Mouse (Mus musculus) embryonic facial prominence, embryonic 10.5 days (tissue): ENCODE measurements around the gene Yipf1. TPM values are rescaled to one million over a fixed set of nuclear protein-coding genes. Genes with fewer than 3 reads are reported as not detected.

ENCODE experiments used
- DNase-seq: peaks from one replicate; pipeline ENCODE4 v3.0.0-alpha.2; 2017; ENCODE audit warnings: low spot score
- H3K27ac ChIP-seq: fragments of 300-500 bp; sonication (generic); replicated peaks from 2 replicates; pipeline ENCODE4 v1.5.1; 2016; ENCODE audit warnings: mild to moderate bottlenecking
- H3K27me3 ChIP-seq: fragments of 300-500 bp; sonication (generic); replicated peaks from 2 replicates; pipeline ENCODE4 v1.6.1; 2016; ENCODE audit warnings: low read depth, mild to moderate bottlenecking; ENCODE audit not compliant: poor library complexity, severe bottlenecking
- H3K36me3 ChIP-seq: fragments of 300-500 bp; sonication (generic); replicated peaks from 2 replicates; pipeline ENCODE4 v1.6.1; 2016; ENCODE audit warnings: mild to moderate bottlenecking, moderate library complexity
- H3K4me1 ChIP-seq: fragments of 300-500 bp; sonication (generic); 2 replicates; pipeline ENCODE4 v1.6.1; 2016
- H3K4me3 ChIP-seq: fragments of 300-500 bp; sonication (generic); 2 replicates; pipeline ENCODE4 v1.5.1; 2016; ENCODE audit warnings: mild to moderate bottlenecking, moderate library complexity
- H3K9me3 ChIP-seq: fragments of 300-500 bp; sonication (generic); 2 replicates; pipeline ENCODE4 v1.6.1; 2016; ENCODE audit warnings: mild to moderate bottlenecking
- WGBS: fragments of 180-500 bp; shearing (Covaris S2); methylation state at CpG from one replicate; pipeline ENCODE4 v1.1.7; 2016; 5-methylcytosine and 5-hydroxymethylcytosine counted together
- polyA plus RNA-seq: library from polyadenylated mRNA; unstranded; fragments of >200 nt; fragmentation: Nextera tagmentation; extraction: Ambion mirVana; gene quantifications from 2 replicates; pipeline ENCODE4 v1.2.1, GENCODE M21; 2016

Yipf1 gene
- polyA plus RNA-seq, 1 experiment from 2014 or later: 39.5 TPM

DNA sequence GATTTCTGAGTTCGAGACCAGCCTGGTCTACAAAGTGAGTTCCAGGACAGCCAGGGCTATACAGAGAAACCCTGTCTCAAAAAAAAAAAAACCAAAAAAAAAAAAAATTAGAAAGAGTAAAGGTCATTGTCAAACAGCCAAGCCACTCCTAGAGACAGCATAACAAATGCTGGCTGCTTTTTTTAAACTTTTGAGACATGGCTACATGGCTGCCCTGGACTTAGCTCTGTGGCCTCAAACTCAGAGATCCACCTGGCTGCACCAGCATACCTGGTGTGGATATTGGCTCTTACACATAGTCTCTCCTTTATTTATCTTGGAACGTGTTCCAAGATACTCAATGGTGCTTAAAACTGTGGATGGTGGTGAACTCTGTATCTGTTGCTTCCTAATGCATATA is 74.1 kb downstream of the Yipf1 start:
- Histone ChIP-seq H3K4me1 (no peaks in the 10 kb centered on the region), H3K36me3 (peaks cover 99% of the 10 kb centered on the region), H3K27me3 (no peaks in the 10 kb centered on the region), H3K4me3 (no peak overlapping the region), H3K9me3 (no peaks in the 10 kb centered on the region), H3K27ac (no peak overlapping the region)
- no peak for DNase-seq
- 96% methylated on average over 2 of the region's 2 CpGs for WGBS

- DNase-seq: no peak
- no peak overlapping the region for H3K4me3 ChIP-seq
- no peaks in the 10 kb centered on the region for H3K9me3 ChIP-seq
- no peaks in the 10 kb centered on the region for H3K27me3 ChIP-seq
- H3K4me1 ChIP-seq: no peaks in the 10 kb centered on the region
- 94% methylated on average over 3 of the region's 3 CpGs for WGBS
- no peak overlapping the region for H3K27ac ChIP-seq
- H3K36me3 ChIP-seq: peaks cover 99% of the 10 kb centered on the region
These were observed 75.2 kb downstream of the Yipf1 start for GRCm38 (mm10) chr4:107389345-107389744.

DNA sequence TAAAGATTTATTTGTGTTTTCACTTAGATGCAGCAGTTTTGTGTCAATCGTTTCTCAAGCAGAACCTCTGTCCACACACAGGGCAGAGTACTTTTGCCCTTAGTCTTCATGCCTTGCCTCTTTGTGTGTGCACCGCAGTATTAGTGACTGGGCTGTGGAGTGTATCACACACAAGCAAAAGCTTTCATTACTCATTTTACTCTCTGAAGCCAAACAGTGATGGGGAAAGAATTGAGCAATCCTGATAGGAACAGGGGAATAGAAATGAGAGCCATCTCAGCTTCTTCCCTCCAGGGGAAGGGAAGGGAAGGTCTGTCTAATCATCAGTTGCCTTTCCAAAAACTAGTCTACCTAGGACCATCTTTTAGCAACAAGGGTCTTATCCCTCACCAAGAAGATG is 79.6 kb downstream of the Yipf1 start:
- DNase-seq: no peak
- H3K27me3 ChIP-seq: no peaks in the 10 kb centered on the region
- H3K4me1 ChIP-seq: no peaks in the 10 kb centered on the region
- H3K4me3 ChIP-seq: no peak overlapping the region
- WGBS: 92% methylated on average over 2 of the region's 2 CpGs
- H3K9me3 ChIP-seq: no peaks in the 10 kb centered on the region
- peaks cover 99% of the 10 kb centered on the region for H3K36me3 ChIP-seq
- no peak overlapping the region for H3K27ac ChIP-seq

Other genes starting within 250 kb of the Yipf1 start
- gene Mrpl37, start 247.5 kb upstream of the Yipf1 start, polyA plus RNA-seq: 129 and 136 TPM in 2 replicates
- gene Cyb5rl, start 247.4 kb upstream of the Yipf1 start, polyA plus RNA-seq: 8.1 and 10.4 TPM in 2 replicates
- 0.21 and 0.22 TPM in 2 replicates for gene Cdcp2, start 217.5 kb upstream of the Yipf1 start, polyA plus RNA-seq
- gene Tmem59, start 136.0 kb upstream of the Yipf1 start, polyA plus RNA-seq: 266 and 281 TPM in 2 replicates
- 20.7 and 42.7 TPM in 2 replicates for gene Tceanc2, start 135.2 kb upstream of the Yipf1 start, polyA plus RNA-seq
- gene Ldlrad1, start 105.2 kb upstream of the Yipf1 start, polyA plus RNA-seq: not detected in 2 replicates
- 80.0 and 83.3 TPM in 2 replicates for gene Lrrc42, start 60.8 kb upstream of the Yipf1 start, polyA plus RNA-seq
- 22.2 and 24.6 TPM in 2 replicates for gene Hspb11, start 60.8 kb upstream of the Yipf1 start, polyA plus RNA-seq
- gene Dio1, start 7.2 kb upstream of the Yipf1 start, polyA plus RNA-seq: not detected in 2 replicates
- 51.5 and 56.1 TPM in 2 replicates for gene Ndc1, start 53.4 kb downstream of the Yipf1 start, polyA plus RNA-seq
- 3.7 and 7.3 TPM in 2 replicates for gene Glis1, start 120.2 kb downstream of the Yipf1 start, polyA plus RNA-seq